Mouse (Mus musculus): ENCODE measurements around the gene Rtkn2.
"Not testable (repeated sequence)": the region's sequence is repeated elsewhere in the genome, so short reads cannot be mapped to it uniquely, and the experiment has no call there.

Gene Rtkn2

DNA sequence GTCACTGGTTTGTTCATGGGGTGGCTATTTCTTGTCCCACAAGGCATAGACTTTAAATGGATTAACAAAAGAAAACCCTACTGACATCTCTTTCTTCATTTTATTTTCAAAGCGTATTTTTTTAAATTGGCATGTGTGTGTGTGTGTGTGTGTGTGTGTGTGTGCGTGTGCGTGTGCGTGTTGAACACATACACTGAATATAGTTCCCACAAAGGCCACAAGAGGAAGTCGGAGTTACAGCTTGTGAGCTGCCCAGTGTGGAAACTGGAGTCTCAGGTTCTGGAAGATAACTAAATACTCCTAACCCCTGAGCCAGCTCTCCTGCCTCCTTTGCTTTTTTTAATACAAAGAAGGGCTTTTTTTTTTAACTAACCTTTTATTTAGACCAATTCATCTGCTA, 95.8 kb downstream of the Rtkn2 start:
- DNase-seq (ENCODE audit: low spot score in 2 of 2) = no peak

DNA sequence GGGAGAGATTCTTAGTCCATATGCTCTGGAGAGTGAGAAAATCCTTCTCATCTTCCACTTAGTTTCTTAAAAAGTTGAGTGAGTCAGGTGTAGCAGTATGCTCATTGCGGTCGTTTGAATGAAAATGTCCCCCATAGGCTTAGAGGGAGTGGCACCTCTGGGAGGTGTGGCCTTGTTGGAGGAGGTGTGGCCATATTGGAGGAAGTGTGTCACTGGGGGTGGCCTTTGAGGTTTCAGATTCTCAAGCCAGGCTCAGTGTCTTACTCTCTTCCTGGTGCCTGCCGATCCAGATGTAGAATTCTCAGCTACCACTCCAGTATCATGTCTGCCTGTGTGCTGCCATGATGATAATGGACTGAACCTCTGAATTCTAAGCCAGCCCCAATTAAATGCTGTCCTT, 99.3 kb downstream of the Rtkn2 start:
- no peak for DNase-seq (ENCODE audit: low spot score in 2 of 2)

DNA sequence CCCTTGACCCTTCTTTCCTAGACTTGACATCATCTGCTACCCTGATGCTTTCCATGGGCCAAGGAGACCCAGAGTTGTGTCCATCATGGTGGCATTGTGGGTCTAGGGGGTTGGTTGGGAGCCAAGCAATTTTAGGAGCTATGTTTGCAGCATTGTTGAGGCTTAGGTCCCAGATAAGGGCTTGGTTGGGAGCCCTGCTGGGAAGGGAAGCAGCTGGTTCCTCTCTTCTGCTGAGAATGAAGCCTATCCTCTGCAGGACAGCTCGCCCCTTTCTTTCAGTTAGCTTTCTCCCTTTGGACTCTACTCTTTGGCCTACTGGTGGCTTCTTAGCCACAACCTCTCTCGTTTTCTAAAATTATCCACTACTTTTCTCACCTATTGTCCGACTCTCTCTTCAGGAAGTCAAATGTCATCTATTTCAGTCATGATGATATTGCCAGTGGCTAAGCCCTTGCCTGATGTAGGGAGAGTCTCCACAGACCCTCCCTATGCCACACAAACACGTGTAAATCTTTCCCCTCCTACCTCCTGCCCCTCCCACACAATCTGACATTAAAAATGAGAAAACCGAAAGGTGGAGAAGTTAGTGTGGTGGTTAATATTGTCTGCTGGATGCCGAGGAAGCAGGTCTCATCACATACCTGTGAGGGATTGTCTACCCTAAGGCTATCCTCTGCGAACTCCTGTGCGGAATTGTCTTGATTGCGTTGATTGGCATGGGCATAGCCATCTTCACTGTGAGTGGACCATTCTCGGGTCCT, 100.7 kb downstream of the Rtkn2 start:
- no peak for DNase-seq (ENCODE audit: low spot score in 2 of 2)

DNA sequence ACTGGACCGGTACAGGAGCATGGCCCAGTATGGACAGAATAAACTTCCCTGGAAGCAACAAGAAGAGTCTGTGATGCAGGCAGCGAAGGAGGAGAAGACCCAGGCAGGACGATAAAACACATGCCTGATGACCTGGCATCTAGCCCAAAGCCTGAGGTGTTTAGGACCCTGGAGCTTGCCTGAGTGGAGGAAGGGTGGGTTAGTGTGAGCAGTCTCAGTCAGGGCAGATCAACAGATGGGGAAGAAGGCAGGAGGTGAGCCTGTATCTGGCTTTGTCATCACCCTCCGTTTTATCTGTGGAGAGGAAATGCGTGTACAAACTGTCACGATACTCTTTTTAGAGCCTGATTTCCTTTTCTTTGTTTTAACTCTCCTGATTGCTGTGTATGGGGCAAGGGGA, 102.3 kb downstream of the Rtkn2 start:
- no peak for DNase-seq (ENCODE audit: low spot score in 2 of 2)

DNA sequence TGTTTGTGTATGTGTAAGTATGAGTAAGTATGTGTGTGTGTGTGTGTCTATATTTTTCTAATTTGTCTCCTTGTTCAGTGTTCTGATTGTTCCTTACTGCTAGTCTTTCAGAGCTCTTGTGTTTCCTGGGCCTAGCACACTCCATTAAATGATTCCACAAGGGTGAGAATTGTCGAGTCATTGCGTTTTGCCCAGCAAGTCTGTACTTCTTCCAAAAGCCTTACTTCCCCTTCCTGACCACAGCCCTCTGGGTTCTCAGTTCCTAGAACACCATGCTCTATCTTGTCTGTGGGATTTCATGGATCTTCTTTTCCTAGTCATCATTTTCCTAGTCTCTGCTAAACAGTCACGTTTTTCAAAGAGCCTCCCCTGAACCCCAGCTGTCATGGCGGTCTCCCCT, 106.2 kb downstream of the Rtkn2 start:
- no peak for DNase-seq (ENCODE audit: low spot score in 2 of 2)

DNA sequence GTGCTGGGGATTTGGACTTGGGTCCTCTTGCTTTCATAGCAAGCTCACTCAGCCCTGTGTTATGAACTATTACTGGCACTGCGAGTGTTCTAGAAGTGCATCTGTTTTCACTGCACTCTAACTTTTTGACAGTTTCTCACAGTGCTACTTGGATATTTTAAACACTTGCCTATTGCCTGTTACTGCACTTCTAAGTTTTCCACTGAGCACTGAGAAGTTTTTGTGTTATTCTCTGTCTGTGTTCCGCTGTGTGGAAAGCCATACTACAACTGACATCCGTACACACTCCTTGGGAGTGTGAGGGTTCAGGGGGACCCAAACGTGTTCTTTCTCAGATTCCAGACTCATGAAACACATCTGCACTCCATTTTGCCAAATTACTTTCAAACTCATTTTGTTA, 107.6 kb downstream of the Rtkn2 start:
- DNase-seq (ENCODE audit: low spot score in 2 of 2) = no peak

DNA sequence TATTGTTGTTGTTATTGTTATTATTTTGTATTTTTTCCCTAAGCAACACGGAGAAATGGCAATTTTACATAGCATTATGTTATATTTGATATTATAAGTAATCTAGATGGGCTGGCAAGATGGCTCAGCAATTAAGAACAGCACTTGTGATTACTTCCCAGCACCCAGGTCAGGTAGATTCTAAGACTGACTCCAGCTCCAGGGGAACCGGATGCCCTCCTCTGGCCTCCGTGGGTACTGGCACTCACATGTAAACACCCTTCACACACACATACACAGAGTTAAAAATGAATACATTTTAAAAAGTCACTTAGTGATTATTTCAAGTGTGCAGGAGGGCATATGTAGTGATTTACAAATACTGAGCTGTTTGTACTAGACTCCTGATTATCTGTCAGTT, 108.4 kb downstream of the Rtkn2 start:
- no peak for DNase-seq (ENCODE audit: low spot score in 2 of 2)

DNA sequence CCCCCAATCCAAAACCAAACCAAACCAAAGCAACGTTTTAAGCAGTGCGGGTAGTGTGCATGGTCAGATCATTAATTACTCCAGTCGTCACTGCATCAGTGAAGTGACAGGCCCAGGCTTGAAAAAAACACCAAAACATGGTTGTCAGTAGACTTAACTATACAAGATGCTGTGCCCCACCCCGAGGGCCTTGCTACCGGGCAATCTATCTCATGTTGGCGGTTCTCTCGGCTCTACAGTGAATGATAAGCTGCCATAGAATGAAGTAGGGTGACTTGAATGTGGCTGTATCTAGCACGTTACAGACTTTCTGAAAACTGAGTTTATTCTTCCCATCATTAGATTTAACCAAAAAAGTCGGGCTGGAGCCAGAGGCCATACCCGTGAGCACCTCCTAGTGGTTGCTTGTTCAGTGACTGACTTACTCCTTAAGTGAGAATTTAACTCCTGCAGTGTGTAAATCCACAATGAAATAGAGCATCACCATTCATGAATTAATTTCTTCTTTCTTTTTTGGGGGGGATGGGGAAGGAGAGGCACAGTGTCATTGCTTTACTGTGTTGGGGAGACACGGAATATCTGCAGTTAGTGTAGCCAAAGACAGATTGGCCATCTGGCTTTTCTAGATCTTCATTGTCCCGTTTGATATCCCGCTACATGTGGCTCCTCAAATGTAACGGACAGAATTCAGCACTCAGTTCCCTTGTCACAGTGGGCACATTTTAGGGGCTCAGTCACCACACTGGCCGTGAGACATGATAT, 110.2 kb downstream of the Rtkn2 start:
- no peak for DNase-seq (ENCODE audit: low spot score in 2 of 2)

DNA sequence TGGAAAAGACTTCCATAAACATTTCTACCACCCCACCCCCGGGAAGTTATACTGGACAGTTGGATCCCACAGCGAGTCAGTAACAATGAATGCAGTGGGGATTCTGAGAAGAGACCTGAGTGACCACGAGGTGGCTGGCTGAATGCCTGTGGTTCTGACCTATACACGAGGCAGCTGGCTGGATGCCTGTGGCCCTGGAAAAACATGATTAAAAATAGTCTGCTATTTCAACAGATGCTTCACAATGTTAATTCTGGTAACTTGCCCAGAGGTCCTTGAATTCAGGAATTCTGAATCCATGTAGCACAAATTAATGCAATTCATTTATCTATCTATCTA, 110.8 kb downstream of the Rtkn2 start:
- no peak for DNase-seq (ENCODE audit: low spot score in 2 of 2)

DNA sequence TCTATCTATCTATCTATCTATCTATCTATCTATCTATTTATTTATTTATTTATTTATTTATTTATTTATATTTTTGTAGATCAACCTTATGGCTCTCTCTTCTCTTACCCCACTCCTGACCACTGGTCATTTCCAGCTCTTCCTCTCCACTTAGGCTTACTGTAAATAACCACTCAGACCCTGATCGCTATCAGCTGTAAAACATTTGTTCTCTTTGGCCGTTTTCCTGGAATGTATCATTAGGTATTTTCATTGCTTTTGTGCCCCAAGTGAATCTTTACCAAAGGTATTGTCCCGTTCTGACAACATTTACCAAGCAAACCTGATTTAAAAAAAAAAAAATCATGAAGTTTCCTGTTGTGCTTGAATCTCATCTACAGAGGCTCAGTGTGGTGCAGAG, 111.2 kb downstream of the Rtkn2 start:
- no peak for DNase-seq (ENCODE audit: low spot score in 2 of 2)

DNA sequence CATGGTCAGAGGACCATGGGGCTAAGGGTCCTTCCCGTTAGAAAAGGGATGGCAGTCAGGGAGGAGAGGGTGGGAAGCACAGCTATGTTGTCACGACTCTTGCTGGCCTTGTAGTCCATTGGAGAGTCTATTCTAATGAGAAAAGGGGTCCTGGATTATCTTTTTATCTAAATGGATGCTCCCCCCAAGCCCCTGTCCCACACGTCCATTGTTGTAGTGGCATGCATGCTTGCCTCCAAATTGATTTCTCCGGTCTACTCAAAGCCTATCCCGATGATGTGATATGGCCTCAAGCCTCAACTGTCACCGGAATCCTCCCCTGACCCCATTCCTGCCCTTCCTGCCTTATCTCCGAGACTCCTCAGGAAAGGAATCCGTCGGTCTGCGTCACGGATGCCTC, 111.6 kb downstream of the Rtkn2 start:
- DNase-seq (ENCODE audit: low spot score in 2 of 2) = no peak

DNA sequence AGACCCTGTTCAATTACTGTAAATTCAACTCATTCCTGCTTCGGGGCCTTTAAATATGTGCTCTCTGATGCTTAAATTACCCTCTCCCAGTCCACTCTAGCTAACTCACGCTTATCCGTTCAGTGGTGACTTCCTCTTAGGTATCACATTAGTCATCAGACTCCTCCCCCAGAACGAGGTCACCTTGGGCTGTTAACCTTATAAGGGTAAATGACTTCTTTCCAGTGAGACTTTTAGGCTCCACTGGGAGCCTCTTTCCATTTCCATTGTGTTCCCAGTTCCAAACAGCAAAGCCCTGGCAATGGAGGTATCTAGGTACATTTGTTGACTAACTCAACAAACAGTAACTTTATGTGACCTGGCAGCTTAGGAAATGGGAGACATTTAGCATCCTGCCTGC, 112.5 kb downstream of the Rtkn2 start:
- DNase-seq (ENCODE audit: low spot score in 2 of 2) = no peak

DNA sequence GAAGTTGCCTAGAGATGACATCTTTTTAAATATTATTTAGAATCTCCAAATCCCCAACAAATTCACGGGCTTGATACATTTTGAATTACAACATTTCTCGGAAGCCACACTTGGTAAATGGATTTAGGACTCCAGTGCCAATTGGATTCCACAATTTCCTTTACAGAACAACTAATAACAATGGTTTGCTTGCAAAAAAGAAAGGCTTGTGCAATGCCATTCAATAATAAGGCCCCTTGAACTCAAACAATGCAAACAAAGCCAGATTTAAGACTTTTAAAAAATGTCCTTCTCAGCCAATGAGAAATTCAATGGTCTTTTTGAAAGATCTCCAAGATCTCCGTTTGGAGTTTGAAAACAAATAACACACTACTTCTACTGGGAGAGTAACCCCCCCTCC, 114.1 kb downstream of the Rtkn2 start:
- no peak for DNase-seq (ENCODE audit: low spot score in 2 of 2)

DNA sequence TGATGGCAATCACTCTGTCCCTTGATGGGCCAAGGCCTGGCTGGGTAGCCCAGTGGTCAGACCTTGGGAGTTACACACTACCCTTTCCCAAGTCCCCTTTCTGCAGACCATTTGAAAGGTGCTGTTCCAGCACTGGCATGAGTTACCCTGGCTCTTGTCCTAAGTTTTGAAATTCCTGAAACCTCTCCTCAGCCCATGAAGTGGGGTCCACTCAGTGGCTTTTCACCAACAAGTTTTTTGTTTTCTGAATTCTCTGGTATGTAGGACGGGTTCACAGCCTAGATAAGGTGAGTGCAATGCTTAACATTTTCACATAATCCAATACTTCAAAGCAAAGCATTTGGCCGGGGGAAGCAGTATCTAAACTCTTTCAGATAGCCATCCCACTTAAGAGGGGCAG, 115.8 kb downstream of the Rtkn2 start:
- DNase-seq (ENCODE audit: low spot score in 2 of 2) = no peak

DNA sequence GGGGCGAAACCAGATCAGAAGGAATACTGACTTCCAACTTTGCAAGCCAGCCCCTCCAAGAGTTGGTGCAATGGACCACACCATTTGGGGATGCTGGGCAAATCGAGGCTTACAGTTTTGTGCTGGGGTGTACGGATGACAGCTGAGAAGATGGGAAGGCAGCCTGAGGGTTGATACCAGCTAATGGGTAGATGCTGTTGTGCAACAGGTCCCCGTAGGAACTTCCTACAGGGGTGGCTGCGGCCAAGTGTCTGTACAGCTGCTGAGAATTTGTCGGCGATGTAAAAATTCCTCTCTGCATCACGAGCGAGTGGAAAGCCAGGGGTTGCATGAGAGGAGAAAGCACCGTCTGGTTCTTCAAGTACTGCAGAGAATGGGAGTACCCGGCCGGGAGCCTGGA, 117.0 kb downstream of the Rtkn2 start:
- no peak for DNase-seq (ENCODE audit: low spot score in 2 of 2)

DNA sequence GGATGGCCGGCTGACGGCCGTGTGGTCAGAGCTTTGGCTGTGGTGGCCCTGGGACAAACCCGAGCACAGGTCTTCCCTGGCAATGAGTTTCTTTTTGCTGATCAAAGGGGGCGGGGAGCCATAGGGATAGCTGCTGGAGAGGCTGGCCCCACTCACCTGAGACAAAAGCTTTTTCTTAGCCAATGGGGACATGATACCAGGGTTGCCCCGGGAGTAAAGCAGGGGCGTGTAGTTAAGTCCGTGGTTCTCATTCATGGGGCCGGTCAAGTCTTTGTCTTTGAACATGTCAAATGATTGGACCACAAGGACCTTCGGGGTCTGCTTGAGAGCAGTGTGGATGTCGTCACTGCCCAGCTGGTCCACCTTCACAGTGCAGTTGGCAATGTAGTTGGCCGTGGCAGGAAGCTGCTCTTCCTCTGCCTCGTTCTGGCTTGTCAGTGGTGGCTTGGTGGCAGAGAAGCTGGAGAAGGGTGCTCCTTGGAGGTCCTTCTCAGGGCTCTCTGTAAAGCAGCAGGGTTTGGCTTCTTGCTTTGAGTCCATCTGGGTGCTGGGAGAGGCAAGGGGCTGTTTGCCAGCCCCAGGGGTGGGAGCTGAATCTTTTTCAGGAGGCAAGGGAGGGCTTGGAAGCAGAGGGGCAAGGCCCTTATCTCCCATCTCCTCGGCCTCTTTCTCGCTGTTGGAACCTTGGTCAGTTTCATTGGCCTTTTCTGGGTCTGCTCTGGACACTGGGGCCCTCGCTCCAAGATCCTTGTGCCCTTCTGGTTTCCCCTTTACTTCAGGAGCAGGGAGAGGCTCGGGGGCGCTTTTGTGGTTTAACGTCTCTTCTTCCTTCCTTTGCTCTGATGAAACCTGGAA, 118.7 kb downstream of the Rtkn2 start:
- no peak for DNase-seq (ENCODE audit: low spot score in 2 of 2)

DNA sequence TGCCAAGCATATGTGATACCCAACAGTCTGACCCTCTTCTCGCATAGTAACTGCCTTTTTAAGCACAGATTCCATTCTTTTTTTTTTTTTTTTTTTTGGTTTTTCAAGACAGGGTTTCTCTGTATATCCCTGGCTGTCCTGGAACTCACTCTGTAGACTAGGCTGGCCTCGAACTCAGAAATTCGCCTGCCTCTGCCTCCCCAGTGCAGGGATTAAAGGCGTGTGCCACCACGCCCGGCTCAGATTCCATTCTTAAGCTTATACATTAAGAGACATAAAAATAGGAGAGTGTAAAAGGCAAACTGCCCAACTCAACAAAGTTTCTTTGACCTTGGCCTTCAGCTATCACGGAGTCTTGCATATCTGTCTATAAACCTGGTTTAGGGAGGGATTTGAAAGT, 120.4 kb downstream of the Rtkn2 start:
- not testable (repeated sequence) for DNase-seq (ENCODE audit: low spot score in 2 of 2)

DNA sequence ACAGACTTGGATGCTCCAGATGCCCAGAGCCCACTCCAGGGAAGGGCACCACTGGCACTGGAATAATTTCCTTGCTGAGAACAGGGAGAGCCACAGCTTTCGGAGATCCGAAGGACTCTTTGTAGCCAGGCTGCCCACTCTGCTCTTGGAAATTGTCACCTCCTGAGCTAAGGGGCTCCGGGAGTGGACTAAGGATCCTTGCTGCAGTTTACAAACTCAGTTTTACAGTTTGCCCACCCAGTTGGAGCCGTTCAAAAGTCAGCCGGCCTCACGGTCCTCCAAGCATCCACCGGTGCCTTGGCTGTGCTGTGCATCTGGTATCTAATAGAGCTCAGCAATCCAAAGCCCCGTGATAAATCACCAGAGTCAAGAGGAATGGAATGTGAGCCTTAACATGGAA, 121.1 kb downstream of the Rtkn2 start:
- DNase-seq (ENCODE audit: low spot score in 2 of 2) = no peak

DNA sequence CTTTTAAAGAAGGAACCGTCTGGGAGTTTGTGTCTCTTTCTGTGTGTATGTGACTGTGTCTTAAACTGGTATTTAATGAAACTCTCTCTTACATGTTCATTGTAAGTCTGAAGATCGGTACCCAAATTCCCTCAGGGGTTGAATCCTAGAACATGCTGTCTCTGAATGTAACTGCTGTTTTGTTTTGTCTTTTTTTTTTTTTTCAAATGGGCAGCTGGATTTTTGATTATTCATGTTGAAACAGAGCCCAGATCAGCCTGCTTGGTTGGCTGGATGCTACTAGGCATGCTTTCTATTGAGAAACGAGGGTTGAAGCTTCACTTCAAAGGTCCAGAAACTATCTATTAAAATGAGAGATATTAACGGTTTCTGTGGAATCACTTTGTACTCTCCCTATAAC, 121.9 kb downstream of the Rtkn2 start:
- DNase-seq (ENCODE audit: low spot score in 2 of 2) = no peak

DNA sequence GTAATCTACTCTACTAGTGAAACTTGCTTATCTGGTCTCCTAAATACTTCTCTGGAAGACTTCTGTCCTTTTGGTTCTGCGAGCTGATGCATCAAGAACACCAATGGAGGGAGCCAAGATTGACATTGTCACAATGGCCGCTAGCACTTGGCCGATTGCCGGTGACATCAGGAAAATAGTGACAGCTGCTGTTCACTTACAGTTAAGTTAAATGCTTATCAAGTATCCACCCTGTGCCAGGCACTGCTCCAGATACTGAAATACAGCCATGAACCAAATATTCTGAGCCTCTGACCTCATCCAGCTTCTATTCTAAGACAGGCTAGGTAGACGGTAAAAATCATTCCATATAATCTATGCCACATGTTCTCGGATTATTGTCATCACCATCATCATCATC, 123.2 kb downstream of the Rtkn2 start:
- no peak for DNase-seq (ENCODE audit: low spot score in 2 of 2)

DNA sequence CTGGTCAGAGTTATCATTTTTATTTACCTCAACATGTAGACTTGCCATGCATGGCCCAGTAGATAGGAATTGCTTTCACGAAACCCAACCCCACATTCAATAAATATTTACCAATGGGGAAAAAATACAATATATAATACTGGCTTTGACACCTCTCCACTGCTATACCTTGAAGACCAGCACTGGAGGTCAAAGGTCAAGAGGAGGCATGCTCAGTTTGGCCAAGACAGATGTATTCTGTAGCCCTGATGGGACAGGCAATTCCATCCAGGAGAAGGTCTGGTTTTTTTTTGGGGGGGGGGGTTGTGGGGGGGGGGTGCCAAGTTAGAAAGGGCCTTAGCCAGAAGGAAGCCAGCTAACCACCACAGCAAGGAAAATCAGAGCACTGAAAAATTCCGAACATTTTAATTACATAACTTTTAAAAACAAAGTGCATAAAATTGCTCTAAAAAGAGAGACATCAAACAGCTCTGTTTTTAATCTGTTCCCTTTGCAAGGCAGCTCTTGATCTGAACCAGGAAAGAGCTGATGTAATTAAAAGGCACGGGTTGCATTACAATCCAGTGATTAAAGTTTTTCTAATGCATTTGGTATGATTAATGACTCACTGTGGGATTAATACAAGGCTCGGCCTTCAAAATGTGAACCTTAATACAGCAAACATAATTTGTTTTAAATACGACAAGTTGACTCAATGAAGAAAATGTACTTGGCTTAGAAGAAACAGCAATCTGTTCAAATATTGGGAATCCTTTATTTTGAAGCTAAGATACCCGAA, 123.9 kb downstream of the Rtkn2 start:
- no peak for DNase-seq (ENCODE audit: low spot score in 2 of 2)

DNA sequence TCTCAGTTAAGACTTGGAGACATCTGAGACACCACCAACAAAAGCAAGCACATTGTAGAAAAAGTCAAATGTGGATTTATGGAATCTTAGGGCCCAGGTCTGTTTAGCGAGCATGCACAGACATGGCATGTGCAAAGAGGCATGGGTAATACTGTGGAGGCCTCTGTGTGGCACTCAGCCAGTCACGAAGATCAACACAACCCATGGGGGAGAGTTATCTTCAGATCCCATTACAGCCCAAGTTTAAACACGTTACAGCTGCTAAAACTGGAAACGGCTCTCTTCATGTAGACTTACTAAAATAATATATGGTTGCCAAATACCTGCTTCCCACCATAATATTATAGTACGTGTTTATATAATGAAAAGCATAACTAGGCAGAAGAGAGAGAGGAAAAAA, 124.6 kb downstream of the Rtkn2 start:
- no peak for DNase-seq (ENCODE audit: low spot score in 2 of 2)
